Mouse (Mus musculus) limb, embryonic 11.5 days (tissue): ENCODE measurements around the gene Naga. TPM values are rescaled to one million over a fixed set of nuclear protein-coding genes. Genes with fewer than 3 reads are reported as not detected.
"Not testable (repeated sequence)": the region's sequence is repeated elsewhere in the genome, so short reads cannot be mapped to it uniquely, and the experiment has no call there.

Source experiments
- ATAC-seq: fragments of 200-750 bp; cut with Nextera tagmentation; 2 replicates; pipeline ENCODE4 v1.8.0; 2017; ENCODE audit warnings: low read depth; ENCODE audit not compliant: insufficient number of reproducible peaks, low FRiP score, low TSS enrichment
- DNase-seq: peaks from one replicate; pipeline ENCODE4 v3.0.0-alpha.2; 2015; ENCODE audit warnings: low spot score
- H3K27ac ChIP-seq: fragments of 300-500 bp; sonication (generic); replicated peaks from 2 replicates; pipeline ENCODE4 v1.5.1; 2014; ENCODE audit warnings: low read depth, mild to moderate bottlenecking, low read length
- H3K27me3 ChIP-seq: fragments of 300-500 bp; sonication (generic); 2 replicates; pipeline ENCODE4 v1.6.1; 2014; ENCODE audit warnings: mild to moderate bottlenecking, low read length, mixed read lengths; ENCODE audit not compliant: control insufficient read depth, insufficient read depth
- H3K36me3 ChIP-seq: fragments of 300-500 bp; sonication (generic); 2 replicates; pipeline ENCODE4 v1.6.1; 2014; ENCODE audit warnings: mild to moderate bottlenecking, low read length, moderate library complexity, mixed read lengths; ENCODE audit not compliant: control insufficient read depth, insufficient read depth
- H3K4me1 ChIP-seq: fragments of 300-500 bp; sonication (generic); 2 replicates; pipeline ENCODE4 v1.6.1; 2014; ENCODE audit warnings: low read length, mixed read lengths; ENCODE audit not compliant: control insufficient read depth, insufficient read depth
- H3K4me2 ChIP-seq: fragments of 300-500 bp; sonication (generic); 2 replicates; pipeline ENCODE4 v1.6.1; 2014; ENCODE audit warnings: low read depth, mild to moderate bottlenecking, moderate library complexity; ENCODE audit not compliant: severe bottlenecking
- H3K4me3 ChIP-seq: fragments of 300-500 bp; sonication (generic); 2 replicates; pipeline ENCODE4 v1.5.1; 2014; ENCODE audit warnings: low read depth, low read length
- H3K9ac ChIP-seq: fragments of 300-500 bp; sonication (generic); 2 replicates; pipeline ENCODE4 v1.6.1; 2014; ENCODE audit warnings: mild to moderate bottlenecking, low read length
- H3K9me3 ChIP-seq: fragments of 300-500 bp; sonication (generic); 2 replicates; pipeline ENCODE4 v1.6.1; 2016; ENCODE audit warnings: low read length; ENCODE audit not compliant: control insufficient read depth
- WGBS: fragments of 180-500 bp; shearing (Covaris S2); extraction: QIAGEN DNeasy Blood & Tissue Kit; methylation state at CpG from one replicate; pipeline ENCODE4 v1.1.7; 2014; 5-methylcytosine and 5-hydroxymethylcytosine counted together
- polyA plus RNA-seq: library from polyadenylated mRNA; unstranded; fragments of >200 nt; fragmentation: Nextera tagmentation; extraction: Ambion mirVana; gene quantifications from 2 replicates; pipeline ENCODE4 v1.2.1, GENCODE M21; 2014

Gene Naga
- polyA plus RNA-seq, 1 experiment from 2014 or later: 25.8 TPM

DNA sequence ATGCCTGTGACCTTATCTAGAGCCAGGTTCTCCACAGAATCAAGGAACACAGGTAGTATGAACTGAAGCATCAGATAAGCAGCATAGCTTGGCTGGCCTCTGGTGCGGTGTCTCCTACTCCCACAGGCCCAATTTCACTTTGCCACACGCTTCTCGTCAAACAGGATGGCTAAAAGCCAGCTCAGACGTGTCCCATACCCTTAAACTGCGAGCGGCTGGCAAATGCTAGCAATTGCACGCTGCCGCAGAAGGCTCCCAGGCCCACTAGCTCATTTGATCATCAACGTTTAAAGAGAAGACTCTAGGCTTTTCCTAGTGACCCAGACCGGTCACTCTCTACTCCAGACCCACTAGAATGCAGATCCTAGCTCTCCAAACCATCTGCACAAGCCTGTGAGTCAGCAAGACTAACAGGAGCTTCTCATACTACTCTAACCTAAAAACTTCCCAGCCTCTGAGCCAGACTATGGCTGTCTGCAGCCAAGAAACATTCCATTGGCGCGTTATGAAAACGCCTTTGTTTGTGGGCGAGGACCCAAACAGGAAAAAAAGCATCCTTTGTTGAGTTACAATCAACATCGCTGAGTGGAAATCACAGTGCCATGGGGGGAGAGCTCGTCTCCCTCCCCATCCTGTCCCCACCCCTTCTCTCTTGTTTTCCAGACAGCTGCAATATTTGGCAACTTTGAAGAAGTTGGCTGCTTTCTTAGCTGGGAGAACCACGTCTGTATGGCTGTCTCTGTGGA, 37.8 kb upstream of the Naga start:
- ATAC-seq (no peak), DNase-seq (no peak)
- Histone ChIP-seq H3K4me3 (no peak overlapping the region), H3K36me3 (no peaks in the 10 kb centered on the region), H3K27me3 (no peaks in the 10 kb centered on the region), H3K9me3 (no peaks in the 10 kb centered on the region), H3K27ac (no peak overlapping the region), H3K9ac (no peak overlapping the region), H3K4me1 (0 out of 2 replicates have a peak, but pooled peaks cover 2% of the 10 kb centered on the region), H3K4me2 (no peak overlapping the region)
- WGBS: 85% methylated on average over 17 of the region's 17 CpGs

DNA sequence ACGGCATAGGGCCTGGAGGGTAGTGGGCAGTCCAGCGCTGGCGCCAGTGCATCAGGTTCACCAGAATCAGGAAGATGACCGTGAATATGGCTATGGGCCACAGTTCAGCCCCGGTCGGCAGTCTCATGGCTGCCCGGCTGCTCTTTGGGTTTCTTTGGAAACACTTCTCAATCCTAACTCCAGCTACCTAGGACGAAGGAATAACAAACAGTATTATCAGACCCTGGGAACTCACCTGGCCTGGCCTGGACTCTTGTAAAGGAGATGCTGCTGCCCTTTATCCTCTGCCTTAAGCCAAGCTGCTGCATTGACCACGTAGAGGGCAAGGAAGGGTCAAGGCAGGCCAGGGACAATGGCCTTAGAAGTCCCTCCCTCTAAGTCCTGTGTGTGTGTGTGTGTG, 37.1 kb upstream of the Naga start:
- ATAC-seq: no peak
- no peaks in the 10 kb centered on the region for H3K9me3 ChIP-seq

DNA sequence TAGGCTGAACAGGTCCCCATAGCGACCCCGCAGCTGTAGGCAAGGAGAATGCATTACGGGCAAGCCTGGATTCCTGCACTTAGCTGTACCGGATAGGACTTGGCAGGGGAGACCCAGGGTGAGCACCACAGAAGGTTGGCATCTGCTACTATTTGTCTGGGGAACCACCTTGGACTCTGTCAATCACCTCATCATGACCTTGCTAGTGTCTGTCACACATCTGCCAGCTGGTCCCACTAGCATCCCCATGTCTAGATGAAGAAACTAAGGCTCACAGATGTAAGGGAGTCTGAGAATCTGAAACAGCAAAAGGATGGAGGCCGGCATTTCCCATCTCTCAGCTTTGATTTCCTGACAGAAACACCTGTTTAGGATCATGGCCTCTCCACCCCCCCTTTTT, 35.7 kb upstream of the Naga start:
- H3K9ac ChIP-seq: no peak overlapping the region
- no peak for ATAC-seq
- H3K4me1 ChIP-seq: no peaks in the 10 kb centered on the region
- no peak overlapping the region for H3K4me3 ChIP-seq
- no peak overlapping the region for H3K27ac ChIP-seq
- no peaks in the 10 kb centered on the region for H3K36me3 ChIP-seq
- WGBS: 87% methylated on average over 5 of the region's 5 CpGs
- no peak for DNase-seq
- no peaks in the 10 kb centered on the region for H3K27me3 ChIP-seq
- H3K9me3 ChIP-seq: no peaks in the 10 kb centered on the region
- H3K4me2 ChIP-seq: no peak overlapping the region

More for the DNA sequence above, 37.1 kb upstream of the Naga start:
- H3K4me2 ChIP-seq: no peak overlapping the region
- 88% methylated on average over 9 of the region's 9 CpGs for WGBS
- no peak for DNase-seq
- no peak overlapping the region for H3K4me3 ChIP-seq
- H3K9ac ChIP-seq: no peak overlapping the region
- H3K27me3 ChIP-seq: no peaks in the 10 kb centered on the region
- no peaks in the 10 kb centered on the region for H3K36me3 ChIP-seq
- no peak overlapping the region for H3K27ac ChIP-seq
- H3K4me1 ChIP-seq: 0 out of 2 replicates have a peak, but pooled peaks cover 2% of the 10 kb centered on the region

DNA sequence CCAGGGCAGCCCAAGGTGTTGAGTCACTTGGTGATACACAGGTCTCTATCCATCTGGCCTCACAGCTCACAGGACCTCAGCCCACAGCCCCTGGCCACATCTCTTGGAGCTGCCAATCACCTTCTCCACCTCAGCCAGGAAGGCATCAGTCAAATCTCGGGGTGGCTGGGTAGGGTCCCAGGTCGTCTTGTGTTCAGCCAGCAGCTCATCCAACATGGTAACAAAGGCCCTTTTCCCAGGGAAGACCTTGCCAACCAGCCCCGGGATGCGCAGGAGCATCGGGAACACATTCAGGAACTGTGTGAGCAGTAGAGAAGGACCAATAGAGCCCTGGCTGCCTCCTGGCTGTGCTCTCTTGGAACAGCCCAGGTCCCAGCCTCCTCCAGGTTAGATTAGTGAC, 34.3 kb upstream of the Naga start:
- 85% methylated on average over 5 of the region's 5 CpGs for WGBS

DNA sequence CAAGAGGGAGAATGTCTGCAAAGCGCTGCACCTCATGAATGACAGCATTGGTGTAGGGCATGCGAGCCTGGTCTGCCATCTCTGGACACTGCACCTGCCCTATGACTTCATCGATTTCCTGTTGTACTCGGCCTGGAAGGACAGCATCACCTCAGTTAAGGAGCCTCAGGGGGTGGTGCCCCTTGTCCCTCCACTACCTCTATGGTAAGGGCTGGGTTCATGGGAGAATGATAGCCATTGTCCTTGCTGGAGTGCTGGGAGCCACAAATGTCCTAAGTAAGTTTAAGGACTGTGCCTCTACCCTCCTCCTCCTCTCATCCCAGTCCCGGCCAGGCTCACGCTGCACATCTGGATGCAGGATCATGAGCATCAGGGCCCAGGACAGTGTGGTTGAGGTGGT, 33.7 kb upstream of the Naga start:
- DNase-seq: no peak
- Histone ChIP-seq H3K27ac (no peak overlapping the region), H3K4me2 (no peak overlapping the region), H3K27me3 (no peaks in the 10 kb centered on the region), H3K36me3 (no peaks in the 10 kb centered on the region), H3K9me3 (no peaks in the 10 kb centered on the region), H3K9ac (no peak overlapping the region), H3K4me3 (no peak overlapping the region), H3K4me1 (no peaks in the 10 kb centered on the region)
- WGBS: 91% methylated on average over 6 of the region's 6 CpGs
- ATAC-seq: no peak

More for the DNA sequence above, 34.3 kb upstream of the Naga start:
- DNase-seq (no peak), ATAC-seq (no peak)
- H3K4me2 ChIP-seq: no peak overlapping the region
- no peak overlapping the region for H3K27ac ChIP-seq
- no peaks in the 10 kb centered on the region for H3K36me3 ChIP-seq
- no peaks in the 10 kb centered on the region for H3K27me3 ChIP-seq
- H3K9me3 ChIP-seq: no peaks in the 10 kb centered on the region
- no peak overlapping the region for H3K4me3 ChIP-seq
- H3K4me1 ChIP-seq: no peaks in the 10 kb centered on the region
- H3K9ac ChIP-seq: no peak overlapping the region

DNA sequence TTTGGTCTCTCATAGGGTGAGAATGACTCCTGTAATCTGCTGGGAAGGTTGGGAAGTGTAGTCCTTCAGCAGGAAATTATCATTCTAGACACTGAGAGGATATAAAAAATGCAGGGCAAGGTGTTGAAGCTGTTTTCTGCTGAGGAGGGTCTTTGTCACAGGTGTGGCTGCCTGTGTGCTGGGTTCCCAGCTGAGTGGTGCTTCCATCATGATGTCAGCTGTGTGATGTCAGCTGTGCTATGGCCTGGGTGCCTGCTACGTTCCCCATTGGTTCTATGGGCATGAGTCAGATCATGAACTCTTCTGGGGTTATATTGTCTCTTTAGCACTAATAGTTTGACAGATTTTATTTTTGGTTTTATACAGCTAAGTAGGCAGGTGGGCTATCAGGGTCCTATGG, 30.1 kb upstream of the Naga start:
- no peaks in the 10 kb centered on the region for H3K9me3 ChIP-seq
- H3K27ac ChIP-seq: no peak overlapping the region
- WGBS: 85% methylated on average over 1 of the region's 1 CpGs
- DNase-seq: no peak
- no peak overlapping the region for H3K4me3 ChIP-seq
- no peaks in the 10 kb centered on the region for H3K27me3 ChIP-seq
- no peak overlapping the region for H3K4me2 ChIP-seq
- no peaks in the 10 kb centered on the region for H3K36me3 ChIP-seq
- no peak overlapping the region for H3K9ac ChIP-seq
- ATAC-seq: no peak
- no peaks in the 10 kb centered on the region for H3K4me1 ChIP-seq

DNA sequence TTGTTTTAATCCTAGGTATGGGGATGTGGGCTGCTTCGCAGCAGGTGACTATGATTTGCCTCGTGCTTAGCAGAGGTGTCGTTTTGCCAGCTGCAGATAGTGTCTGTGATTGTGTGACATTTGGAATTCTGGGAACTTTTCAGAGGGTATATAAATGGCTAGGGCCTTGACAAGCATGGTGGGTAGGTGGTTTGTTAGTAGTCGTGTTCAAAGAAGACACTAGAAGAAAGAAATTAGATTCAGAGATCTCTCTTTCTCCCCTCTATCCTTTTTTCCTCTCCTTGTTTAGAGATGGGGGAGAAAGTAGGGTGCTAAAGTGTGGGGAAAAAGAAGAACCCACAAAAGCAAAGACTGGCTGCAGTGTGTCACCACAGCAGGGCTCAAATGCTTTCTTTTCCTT, 29.4 kb upstream of the Naga start:
- no peak overlapping the region for H3K4me2 ChIP-seq
- H3K27ac ChIP-seq: no peak overlapping the region
- ATAC-seq (no peak), DNase-seq (no peak)
- WGBS: 85% methylated on average over 4 of the region's 4 CpGs
- H3K9ac ChIP-seq: no peak overlapping the region
- H3K9me3 ChIP-seq: no peaks in the 10 kb centered on the region
- H3K27me3 ChIP-seq: no peaks in the 10 kb centered on the region
- no peaks in the 10 kb centered on the region for H3K36me3 ChIP-seq
- H3K4me3 ChIP-seq: no peak overlapping the region
- H3K4me1 ChIP-seq: no peaks in the 10 kb centered on the region

DNA sequence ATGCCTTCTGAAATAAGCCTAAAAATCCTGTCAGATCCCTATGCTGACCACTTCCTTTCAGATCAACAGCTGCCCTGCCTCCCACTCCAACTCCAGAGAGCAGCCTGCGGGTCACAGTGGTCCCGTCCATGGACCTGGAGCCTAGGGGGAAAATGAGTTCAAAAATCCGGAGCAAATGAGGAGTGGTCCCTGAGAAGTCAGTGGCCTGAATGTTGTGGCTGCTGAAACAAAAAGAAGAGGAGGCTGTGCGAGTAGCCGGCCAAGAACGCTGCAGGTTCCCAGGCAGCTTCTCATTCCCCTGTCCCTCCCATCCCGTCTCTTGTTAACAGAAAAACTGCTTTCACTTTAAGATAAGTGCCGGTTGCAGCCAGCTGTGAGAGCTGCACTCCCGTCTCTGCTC, 25.8 kb upstream of the Naga start:
- 27% methylated on average over 3 of the region's 9 CpGs for WGBS
- H3K9ac ChIP-seq, ATAC-seq, DNase-seq, H3K4me2 ChIP-seq, H3K4me3 ChIP-seq, H3K27me3 ChIP-seq, H3K36me3 ChIP-seq, H3K27ac ChIP-seq, H3K9me3 ChIP-seq, H3K4me1 ChIP-seq: not testable (repeated sequence)

DNA sequence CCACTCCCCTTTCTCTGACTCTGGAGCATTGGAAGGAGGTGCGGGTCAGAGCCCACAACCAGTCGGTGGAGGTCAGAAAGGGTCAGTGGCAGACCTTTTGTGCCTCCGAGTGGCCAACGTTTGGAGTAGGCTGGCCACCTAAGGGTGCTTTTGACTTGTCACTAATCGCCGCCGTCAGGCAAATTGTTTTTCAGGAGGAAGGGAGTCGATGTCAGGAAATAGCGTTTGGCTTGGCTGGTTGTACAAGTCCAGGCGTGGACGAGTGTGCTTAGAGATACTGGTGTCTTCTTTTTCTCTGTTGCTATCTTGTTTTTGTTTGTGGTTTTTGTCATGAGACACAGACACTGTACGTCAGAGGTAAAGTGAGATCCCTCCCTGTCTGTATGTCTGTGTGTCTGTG, 25.1 kb upstream of the Naga start:
- not testable (repeated sequence) for H3K9ac ChIP-seq, H3K27me3 ChIP-seq, ATAC-seq, H3K9me3 ChIP-seq, H3K4me2 ChIP-seq, H3K27ac ChIP-seq, H3K36me3 ChIP-seq, H3K4me3 ChIP-seq, DNase-seq, H3K4me1 ChIP-seq
- WGBS: 81% methylated on average over 7 of the region's 12 CpGs
